8 mouse cellular contexts compared by ENCODE assay signal in genomic region chr5:114776174-114776573, GRCm38 (mm10). TPM values are rescaled to one million over a fixed set of nuclear protein-coding genes. Genes with fewer than 3 reads are reported as not detected.
DNase-seq lines count a peak whose midpoint lies in the region; ATAC-seq and TF ChIP-seq lines count a peak whose summit lies in the region.

No protein-coding gene starts in this region.

- H3K27me3 ChIP-seq in lung, postnatal 0 days (replicated peaks; ENCODE audit: insufficient read depth, low read length) = no peaks in the 10 kb centered on the region
- H3K27me3 ChIP-seq in limb, embryonic 12.5 days = no peaks in the 10 kb centered on the region
- no peaks in the 10 kb centered on the region for H3K27me3 ChIP-seq in small intestine, adult 2 months (ENCODE audit: control insufficient read depth, insufficient read depth, low read length)

- no peak overlapping the region for H3K27ac ChIP-seq in lung, postnatal 0 days (ENCODE audit: low read length)
- no peak overlapping the region for H3K27ac ChIP-seq in limb, embryonic 12.5 days
- no peak overlapping the region for H3K27ac ChIP-seq in small intestine, adult 2 months (ENCODE audit: insufficient read depth, low read depth, low read length)

- DNase-seq in cerebellum, adult 11-12 months = peak; percentile 44
- DNase-seq in cerebellum, postnatal 14 days = no peak
- no peak for DNase-seq in lung, postnatal 0 days (ENCODE audit: low spot score)
- DNase-seq in lung, postnatal 36 days = no peak
- DNase-seq in spleen, adult 18-20 months = no peak
- no peak for DNase-seq in lung, postnatal 25 days (ENCODE audit: low spot score)

- no peak for TF ChIP-seq CTCF in lung, postnatal 0 days (IDR thresholded peaks at IDR 0.05)
- TF ChIP-seq CTCF in small intestine, adult 2 months (IDR thresholded peaks at IDR 0.05; ENCODE audit: extremely low read depth, insufficient read length, insufficient replicate concordance, low read depth, low read length) = no peak

- H3K9me3 ChIP-seq in lung, postnatal 0 days (ENCODE audit: low read length) = no peaks in the 10 kb centered on the region
- no peaks in the 10 kb centered on the region for H3K9me3 ChIP-seq in limb, embryonic 12.5 days

- 76% methylated on average over 7 of the region's 7 CpGs for WGBS in lung, postnatal 0 days
- WGBS in limb, embryonic 12.5 days = 74% methylated on average over 7 of the region's 7 CpGs
- 46% methylated on average over 7 of the region's 7 CpGs for WGBS in small intestine, adult 2 months

- TF ChIP-seq EP300 in lung, postnatal 0 days (IDR thresholded peaks at IDR 0.05) = no peak

- peak overlapping the region; percentile 83 for H3K4me2 ChIP-seq in lung, postnatal 0 days (replicated peaks; ENCODE audit: low read depth, low read length)
- H3K4me2 ChIP-seq in limb, embryonic 12.5 days = peak overlapping the region; percentile 90

- no peak for TF ChIP-seq POLR2A in small intestine, adult 2 months (IDR thresholded peaks at IDR 0.05; ENCODE audit: low read depth, low read length)

- H3K36me3 ChIP-seq in lung, postnatal 0 days (ENCODE audit: insufficient read depth, low read length) = no peaks in the 10 kb centered on the region
- H3K36me3 ChIP-seq in limb, embryonic 12.5 days = no peaks in the 10 kb centered on the region
- H3K36me3 ChIP-seq in small intestine, adult 2 months (ENCODE audit: control insufficient read depth, insufficient read depth, low read length) = no peaks in the 10 kb centered on the region

- no peak for ATAC-seq in lung, postnatal 0 days
- ATAC-seq in limb, embryonic 12.5 days (ENCODE audit: insufficient number of reproducible peaks, insufficient read depth, low FRiP score, low TSS enrichment, low read depth) = no peak

- peak overlapping the region; percentile 93; the same call in 1 of the 2 replicates for H3K9ac ChIP-seq in lung, postnatal 0 days (replicated peaks; ENCODE audit: low read depth)
- H3K9ac ChIP-seq in limb, embryonic 12.5 days (replicated peaks) = no peak overlapping the region

- H3K4me1 ChIP-seq in lung, postnatal 0 days (ENCODE audit: insufficient read depth, low read depth, low read length) = peaks cover 10% of the 10 kb centered on the region; the same call in 1 of the 2 replicates
- peaks cover 19% of the 10 kb centered on the region for H3K4me1 ChIP-seq in limb, embryonic 12.5 days (replicated peaks)
- peaks cover 5% of the 10 kb centered on the region for H3K4me1 ChIP-seq in small intestine, adult 2 months (ENCODE audit: control insufficient read depth, insufficient read depth, insufficient read length, low read length)

- H3K4me3 ChIP-seq in lung, postnatal 0 days (ENCODE audit: low read depth, low read length) = peak overlapping the region; percentile 100
- H3K4me3 ChIP-seq in limb, embryonic 12.5 days (replicated peaks) = 0 out of 2 replicates have a peak overlapping the region, but pooled peaks have one; percentile 100
- peak overlapping the region; percentile 89 for H3K4me3 ChIP-seq in small intestine, adult 2 months (ENCODE audit: low read depth, low read length)

RNA-seq across cellular contexts. Expression of gene Git2, which starts 0.9 kb away (rescaled TPM):
- polyA plus RNA-seq in lung, postnatal 0 days (2015; fragmentation: Nextera tagmentation; extraction: Ambion mirVana) = 36.5 and 39.1 TPM in 2 replicates
- polyA plus RNA-seq in limb, embryonic 12.5 days (2016; fragmentation: Nextera tagmentation; extraction: Ambion mirVana) = 46.8 and 48.8 TPM in 2 replicates
- polyA plus RNA-seq in small intestine, adult 2 months (2012; rRNA removed) = 16.4 and 25.1 TPM in 2 replicates

RNA-seq across cellular contexts. Expression of gene Ankrd13a, which starts 1.7 kb away (rescaled TPM):
- polyA plus RNA-seq in lung, postnatal 0 days (2015; fragmentation: Nextera tagmentation; extraction: Ambion mirVana) = 110 and 115 TPM in 2 replicates
- 52.9 and 58.5 TPM in 2 replicates for polyA plus RNA-seq in limb, embryonic 12.5 days (2016; fragmentation: Nextera tagmentation; extraction: Ambion mirVana)
- 53.0 and 110 TPM in 2 replicates for polyA plus RNA-seq in small intestine, adult 2 months (2012; rRNA removed)

RNA-seq across cellular contexts. Expression of gene 1500011B03Rik, which starts 47.1 kb away (rescaled TPM):
- polyA plus RNA-seq in lung, postnatal 0 days (2015; fragmentation: Nextera tagmentation; extraction: Ambion mirVana) = 72.8 and 97.5 TPM in 2 replicates
- polyA plus RNA-seq in limb, embryonic 12.5 days (2016; fragmentation: Nextera tagmentation; extraction: Ambion mirVana) = 95.7 and 99.3 TPM in 2 replicates
- 9.3 and 11.0 TPM in 2 replicates for polyA plus RNA-seq in small intestine, adult 2 months (2012; rRNA removed)
